Mouse (Mus musculus): ENCODE data around the gene Smyd3.

- TF ChIP-seq POLR2A (IDR thresholded peaks at IDR 0.05; ENCODE audit: borderline replicate concordance, extremely low read depth, insufficient read depth, insufficient read length, poor library complexity, severe bottlenecking) (no peak), CTCF (IDR thresholded peaks at IDR 0.05; ENCODE audit: borderline replicate concordance, extremely low read depth, insufficient read depth, insufficient read length) (no peak)
Observed at GRCm38 (mm10) chr1:179026614-179027013, 491.2 kb downstream of the Smyd3 start.
